ENCODE assay signal across 11 mouse cellular contexts in the genomic region with DNA sequence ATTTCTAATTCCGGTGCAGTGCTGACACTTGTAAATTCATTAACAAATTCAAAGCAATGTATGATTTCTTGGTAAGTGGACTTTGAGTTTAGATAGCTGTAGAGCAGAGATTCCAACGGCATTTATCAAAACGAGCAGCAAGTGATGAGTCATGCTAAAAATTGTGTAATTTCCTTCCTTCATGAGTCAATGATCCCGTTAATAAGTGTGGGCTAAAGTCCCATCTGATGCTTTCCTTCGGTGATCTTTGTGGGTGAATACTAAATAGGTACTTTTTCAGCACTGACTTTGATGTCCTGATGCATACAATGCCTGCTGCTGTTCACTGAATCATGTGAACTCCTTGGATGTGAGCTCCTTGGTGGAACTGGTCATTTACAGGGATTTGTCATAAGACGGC.
DNase-seq lines count a peak whose midpoint lies in the region; ATAC-seq and TF ChIP-seq lines count a peak whose summit lies in the region.
"Had no signal": no experiment of that assay in that cellular context is flagged by ENCODE, and none has a peak within 500 bp of the region (broad histone marks: within the 10 kb centered on the region; RNA-seq: fewer than 3 reads in every experiment).

No protein-coding gene starts in this region.

- POLR2A ChIA-PET in Patski (lab: Charles Lee): interaction anchor here (0.7 kb wide), 1 partner anchor 34 kb away, joined by 3 read pairs; no protein-coding TSS in a partner anchor

- 21% methylated on average over 6 of the region's 6 CpGs for WGBS in intestine, postnatal 0 days
- WGBS in forebrain, embryonic 10.5 days: 86% methylated on average over 6 of the region's 6 CpGs

- in situ Hi-C loops in Patski (cut with MboI; ENCODE audit: low pct_unique_long_range_greater_than_20kb): loop anchor here (5.0 to 10.0 kb wide), 2 partner anchors 99 to 241 kb away; a partner anchor contains a TSS

- H3K4me3 ChIP-seq in intestine, postnatal 0 days (ENCODE audit: low read depth, low read length): no peak overlapping the region
- no peak overlapping the region for H3K4me3 ChIP-seq in forebrain, embryonic 10.5 days
- H3K4me3 ChIP-seq: forebrain, embryonic 13.5 days; heart, embryonic 10.5 days; liver, embryonic 15.5 days had no signal

- TF ChIP-seq CTCF in Patski (IDR thresholded peaks at IDR 0.05): no peak
- TF ChIP-seq CTCF in intestine, postnatal 0 days (IDR thresholded peaks at IDR 0.05; ENCODE audit: low read depth): no peak

- H3K36me3 ChIP-seq in intestine, postnatal 0 days (ENCODE audit: control insufficient read depth, insufficient read depth): no peaks in the 10 kb centered on the region
- no peaks in the 10 kb centered on the region for H3K36me3 ChIP-seq in forebrain, embryonic 10.5 days (replicated peaks)
- H3K36me3 ChIP-seq: heart, embryonic 10.5 days; liver, embryonic 15.5 days had no signal

- intact Hi-C loops in heart, postnatal 14 days (cut with DNase I): loop anchor here (1.0 to 5.0 kb wide), 4 partner anchors 75 to 624 kb away; no protein-coding TSS in a partner anchor
- intact Hi-C loops in left cerebral cortex, postnatal 10 days (cut with DNase I): loop anchor here (2.0 to 10.0 kb wide), 3 partner anchors 77 to 624 kb away; no protein-coding TSS in a partner anchor

- CTCF ChIA-PET in Patski (lab: Charles Lee): interaction anchor here (0.7 to 3.5 kb wide), 10 partner anchors 11 to 282 kb away, joined by 3 to 11 read pairs (median 3); no protein-coding TSS in a partner anchor

- no peaks in the 10 kb centered on the region for H3K27me3 ChIP-seq in Patski
- H3K27me3 ChIP-seq in intestine, postnatal 0 days (replicated peaks; ENCODE audit: control insufficient read depth, insufficient read depth, low read length): no peaks in the 10 kb centered on the region
- H3K27me3 ChIP-seq in forebrain, embryonic 10.5 days (ENCODE audit: poor library complexity, severe bottlenecking): no peaks in the 10 kb centered on the region
- H3K27me3 ChIP-seq: forebrain, embryonic 13.5 days; liver, embryonic 15.5 days had no signal

- DNase-seq in heart, adult 8-10 months (ENCODE audit: low spot score): peak; percentile 36
- DNase-seq in heart, postnatal 14 days: no peak
- peak; percentile 85 for DNase-seq in 3T3-L1 (ENCODE audit: low read depth, low spot score)
- DNase-seq in Patski (ENCODE audit: low read depth, low spot score): peak; percentile 89
- no peak for DNase-seq in left cerebral cortex, postnatal 10 days (ENCODE audit: extremely low spot score in 1 of 2, low spot score in 2 of 2)
- no peak for DNase-seq in forebrain, embryonic 10.5 days (ENCODE audit: extremely low spot score, low spot score)
- no peak for DNase-seq in urinary bladder, postnatal 4 days (ENCODE audit: low spot score in 2 of 2)

- H3K27ac ChIP-seq in intestine, postnatal 0 days (ENCODE audit: low read depth, low read length): peak overlapping the region; percentile 42; the same call in 1 of the 2 replicates
- H3K27ac ChIP-seq in forebrain, embryonic 10.5 days: no peak overlapping the region
- H3K27ac ChIP-seq: forebrain, embryonic 13.5 days; heart, embryonic 10.5 days; liver, embryonic 15.5 days had no signal

- H3K4me1 ChIP-seq in intestine, postnatal 0 days (replicated peaks; ENCODE audit: control insufficient read depth, insufficient read depth, low read length): no peaks in the 10 kb centered on the region
- H3K4me1 ChIP-seq in forebrain, embryonic 10.5 days: no peaks in the 10 kb centered on the region
- H3K4me1 ChIP-seq: forebrain, embryonic 13.5 days; heart, embryonic 10.5 days had no signal

- no peaks in the 10 kb centered on the region for H3K9me3 ChIP-seq in intestine, postnatal 0 days (ENCODE audit: control insufficient read depth)
- no peaks in the 10 kb centered on the region for H3K9me3 ChIP-seq in forebrain, embryonic 10.5 days
- H3K9me3 ChIP-seq: forebrain, embryonic 13.5 days; heart, embryonic 10.5 days; liver, embryonic 15.5 days had no signal

- 0 out of 2 replicates have a peak overlapping the region, but pooled peaks have one; percentile 10 for H3K4me2 ChIP-seq in intestine, postnatal 0 days (replicated peaks; ENCODE audit: low read depth)
- H3K4me2 ChIP-seq: forebrain, embryonic 13.5 days; liver, embryonic 15.5 days had no signal

- peak; percentile 99 for ATAC-seq in Patski
- peak; percentile 96 for ATAC-seq in intestine, postnatal 0 days

- H3K9ac ChIP-seq in intestine, postnatal 0 days (ENCODE audit: low read depth, low read length): no peak overlapping the region
- H3K9ac ChIP-seq: forebrain, embryonic 13.5 days; liver, embryonic 15.5 days had no signal

Comparison
In these comparisons a context has a peak if more than half of its experiments do, and no peak if none do; other contexts are left out.
1. DNase-seq: peak in heart, adult 8-10 months (single experiment), 3T3-L1 (single experiment) and Patski (single experiment); none in heart, postnatal 14 days (0 of 2), left cerebral cortex, postnatal 10 days (0 of 2), forebrain, embryonic 10.5 days (single experiment) and urinary bladder, postnatal 4 days (0 of 2).